Mouse (Mus musculus) midbrain, postnatal 0 days (tissue): ENCODE data around the gene Tspan9. TPM values are rescaled to one million over a fixed set of nuclear protein-coding genes. Genes with fewer than 3 reads are reported as not detected.

Experiments used
- ATAC-seq: fragments of 200-750 bp; cut with Nextera tagmentation; 2 replicates; pipeline ENCODE4 v1.8.0; 2017; ENCODE audit warnings: moderate number of reproducible peaks, mild to moderate bottlenecking, moderate TSS enrichment, moderate library complexity; ENCODE audit not compliant: low FRiP score
- DNase-seq: peaks from one replicate; pipeline ENCODE4 v3.0.0-alpha.2; 2015; ENCODE audit warnings: low spot score
- H3K27ac ChIP-seq: fragments of 300-500 bp; sonication (generic); 2 replicates; pipeline ENCODE4 v1.5.1; 2014; ENCODE audit warnings: low read depth, mild to moderate bottlenecking, low read length, mixed read lengths
- H3K27me3 ChIP-seq: fragments of 300-500 bp; sonication (generic); 2 replicates; pipeline ENCODE4 v1.6.1; 2014; ENCODE audit warnings: low read length, control low read depth, mixed read lengths; ENCODE audit not compliant: insufficient read depth
- H3K36me3 ChIP-seq: fragments of 300-500 bp; sonication (generic); 2 replicates; pipeline ENCODE4 v1.6.1; 2014; ENCODE audit warnings: low read length, control low read depth, mixed read lengths; ENCODE audit not compliant: insufficient read depth
- H3K4me1 ChIP-seq: fragments of 300-500 bp; sonication (generic); 2 replicates; pipeline ENCODE4 v1.6.1; 2014; ENCODE audit warnings: mild to moderate bottlenecking, control low read depth, antibody characterized with exemption, low read length, mixed read lengths; ENCODE audit not compliant: insufficient read depth
- H3K4me2 ChIP-seq: fragments of 300-500 bp; sonication (generic); 2 replicates; pipeline ENCODE4 v1.6.1; 2014; ENCODE audit warnings: low read depth, mild to moderate bottlenecking, low read length, mixed read lengths; ENCODE audit not compliant: poor library complexity, severe bottlenecking
- H3K4me3 ChIP-seq: fragments of 300-500 bp; sonication (generic); 2 replicates; pipeline ENCODE4 v1.5.1; 2014; ENCODE audit warnings: low read depth, mild to moderate bottlenecking, low read length, moderate library complexity
- H3K9ac ChIP-seq: fragments of 300-500 bp; sonication (generic); replicated peaks from 2 replicates; pipeline ENCODE4 v1.6.1; 2014; ENCODE audit warnings: mild to moderate bottlenecking, low read length, moderate library complexity, mixed read lengths; ENCODE audit not compliant: poor library complexity, severe bottlenecking
- H3K9me3 ChIP-seq: fragments of 300-500 bp; sonication (generic); 2 replicates; pipeline ENCODE4 v1.6.1; 2016; ENCODE audit warnings: low read length, control low read depth
- CTCF ChIP-seq: IDR thresholded peaks from 2 replicates; pipeline ENCODE4 v1.5.1; 2016; ENCODE audit warnings: antibody characterized with exemption, mild to moderate bottlenecking
- WGBS: fragments of 180-500 bp; shearing (Covaris S2); extraction: QIAGEN DNeasy Blood & Tissue Kit; methylation state at CpG from one replicate; pipeline ENCODE4 v1.1.7; 2014; 5-methylcytosine and 5-hydroxymethylcytosine counted together
- polyA plus RNA-seq: library from polyadenylated mRNA; unstranded; fragments of >200 nt; fragmentation: Nextera tagmentation; extraction: Ambion mirVana; gene quantifications from 2 replicates; pipeline ENCODE4 v1.2.1, GENCODE M21; 2015
- total RNA-seq: library from RNA; depleted of rRNA; stranded (reverse); fragments of >200 nt; gene quantifications from 2 replicates; pipeline ENCODE4 v1.2.3, GENCODE M21; 2014

The Tspan9 gene
- total and polyA plus RNA-seq, 2 experiments from 2014 or later: 50.9 to 160 TPM

DNA sequence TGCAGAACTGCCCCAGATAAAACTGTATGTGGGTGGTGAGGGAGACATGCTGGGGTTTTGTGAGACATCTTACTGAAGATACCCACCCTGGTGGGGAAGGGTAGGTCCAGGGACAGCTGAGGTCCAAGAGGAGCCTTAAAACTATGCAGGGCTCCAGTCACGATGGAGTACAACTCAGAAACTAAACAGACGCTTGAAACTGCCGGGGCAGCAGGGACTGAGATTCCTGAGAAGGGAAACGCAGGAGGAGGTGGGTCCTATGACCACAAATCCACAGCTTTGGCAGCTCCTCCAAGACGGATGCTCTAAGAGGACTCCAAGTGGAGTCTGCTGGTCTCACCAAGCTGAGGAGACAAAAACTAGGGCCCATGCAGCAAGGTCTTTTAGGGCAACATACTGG, 21.3 kb downstream of the Tspan9 start:
- H3K4me2 ChIP-seq: no peak overlapping the region
- 0 out of 2 replicates have a peak overlapping the region, but pooled peaks have one; percentile 13 for H3K27ac ChIP-seq
- peaks cover 3% of the 10 kb centered on the region; the same call in 1 of the 2 replicates for H3K4me1 ChIP-seq
- no peak overlapping the region for H3K4me3 ChIP-seq
- WGBS: 61% methylated on average over 5 of the region's 5 CpGs
- no peak for TF ChIP-seq CTCF
- H3K9ac ChIP-seq: no peak overlapping the region
- no peaks in the 10 kb centered on the region for H3K36me3 ChIP-seq
- no peaks in the 10 kb centered on the region for H3K27me3 ChIP-seq
- DNase-seq: no peak
- no peaks in the 10 kb centered on the region for H3K9me3 ChIP-seq
- no peak for ATAC-seq

DNA sequence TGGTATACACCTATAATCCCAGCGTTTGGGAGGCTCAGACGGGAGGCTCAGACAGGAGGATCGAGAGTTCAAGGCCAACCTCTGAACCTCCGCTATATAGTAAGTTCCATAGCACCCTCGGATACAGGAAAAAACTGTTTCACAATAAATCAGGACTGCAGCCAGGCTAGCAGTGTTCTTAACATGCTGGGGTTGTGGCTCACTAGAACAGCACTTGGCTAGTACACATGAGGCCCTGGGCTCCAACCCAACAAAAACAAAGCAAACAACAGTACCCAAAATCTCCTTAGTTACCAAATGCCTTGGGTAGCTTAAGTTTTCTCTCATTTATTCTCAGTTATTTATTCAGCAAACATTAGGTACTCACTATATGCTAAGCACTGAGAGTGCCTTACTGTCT, 21.7 kb downstream of the Tspan9 start:
- Histone ChIP-seq H3K27ac (0 out of 2 replicates have a peak overlapping the region, but pooled peaks have one; percentile 13), H3K36me3 (no peaks in the 10 kb centered on the region), H3K9me3 (no peaks in the 10 kb centered on the region), H3K4me3 (no peak overlapping the region), H3K4me1 (peaks cover under 1% of the 10 kb centered on the region; the same call in 1 of the 2 replicates), H3K4me2 (no peak overlapping the region), H3K9ac (no peak overlapping the region), H3K27me3 (no peaks in the 10 kb centered on the region)
- TF ChIP-seq CTCF: no peak
- ATAC-seq (no peak), DNase-seq (no peak)
- 85% methylated on average over 5 of the region's 5 CpGs for WGBS

DNA sequence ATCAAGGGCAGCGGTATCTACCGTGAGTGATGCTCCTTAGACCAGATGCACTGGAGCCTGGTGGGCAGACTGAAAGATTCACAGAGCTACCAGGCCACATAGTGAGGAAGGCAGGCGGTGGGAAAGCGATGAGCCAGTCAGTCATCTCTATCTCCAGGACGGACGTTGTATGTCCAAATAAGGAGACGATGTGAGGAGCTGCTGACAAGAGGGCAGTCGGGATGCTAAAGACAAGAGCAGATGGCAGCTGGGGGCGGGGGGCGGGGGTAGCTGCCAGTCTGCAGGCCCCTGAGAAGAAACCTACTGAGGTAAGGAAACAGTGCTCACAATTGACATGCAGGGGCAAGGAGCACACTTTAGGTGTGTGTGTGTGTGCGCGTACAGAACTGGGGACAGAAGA, 22.6 kb downstream of the Tspan9 start:
- no peak overlapping the region for H3K4me3 ChIP-seq
- no peaks in the 10 kb centered on the region for H3K9me3 ChIP-seq
- no peaks in the 10 kb centered on the region for H3K27me3 ChIP-seq
- no peaks in the 10 kb centered on the region for H3K36me3 ChIP-seq
- DNase-seq (no peak), ATAC-seq (no peak)
- 77% methylated on average over 12 of the region's 12 CpGs for WGBS
- H3K4me2 ChIP-seq: no peak overlapping the region
- no peak overlapping the region for H3K9ac ChIP-seq
- no peaks in the 10 kb centered on the region for H3K4me1 ChIP-seq
- TF ChIP-seq CTCF: no peak
- no peak overlapping the region for H3K27ac ChIP-seq

DNA sequence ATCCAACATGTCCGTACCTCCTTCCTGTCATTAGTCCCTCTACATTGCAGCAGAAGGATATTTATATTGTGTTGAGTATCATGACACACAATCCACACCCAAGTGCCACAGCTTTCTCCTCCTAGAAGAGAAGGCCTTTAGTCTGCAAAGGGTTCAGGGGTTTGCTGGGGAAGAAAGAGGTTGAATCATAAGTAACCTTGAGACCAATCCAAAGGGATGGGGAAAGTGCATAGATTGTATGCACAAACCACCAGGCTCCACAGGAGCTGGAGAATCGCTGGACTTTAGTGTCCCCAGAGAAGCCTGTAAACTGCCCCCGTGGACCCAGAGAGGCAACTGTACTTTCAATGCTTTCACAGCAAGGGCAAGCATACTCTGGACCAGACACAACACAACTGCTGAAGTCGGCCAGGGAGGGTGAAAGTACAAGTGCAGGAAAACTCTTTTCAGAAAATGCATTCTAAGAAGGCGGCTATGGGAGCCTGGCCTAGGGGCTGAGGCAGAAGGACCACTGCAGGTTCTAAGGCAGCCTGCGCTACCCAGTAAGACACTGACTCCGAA, 24.6 kb downstream of the Tspan9 start:
- no peaks in the 10 kb centered on the region for H3K4me1 ChIP-seq
- no peak overlapping the region for H3K9ac ChIP-seq
- no peak overlapping the region for H3K4me3 ChIP-seq
- no peaks in the 10 kb centered on the region for H3K9me3 ChIP-seq
- no peak overlapping the region for H3K4me2 ChIP-seq
- WGBS: 90% methylated on average over 7 of the region's 7 CpGs
- H3K27me3 ChIP-seq: no peaks in the 10 kb centered on the region
- TF ChIP-seq CTCF: no peak
- H3K27ac ChIP-seq: no peak overlapping the region
- H3K36me3 ChIP-seq: no peaks in the 10 kb centered on the region
- DNase-seq (no peak), ATAC-seq (no peak)

DNA sequence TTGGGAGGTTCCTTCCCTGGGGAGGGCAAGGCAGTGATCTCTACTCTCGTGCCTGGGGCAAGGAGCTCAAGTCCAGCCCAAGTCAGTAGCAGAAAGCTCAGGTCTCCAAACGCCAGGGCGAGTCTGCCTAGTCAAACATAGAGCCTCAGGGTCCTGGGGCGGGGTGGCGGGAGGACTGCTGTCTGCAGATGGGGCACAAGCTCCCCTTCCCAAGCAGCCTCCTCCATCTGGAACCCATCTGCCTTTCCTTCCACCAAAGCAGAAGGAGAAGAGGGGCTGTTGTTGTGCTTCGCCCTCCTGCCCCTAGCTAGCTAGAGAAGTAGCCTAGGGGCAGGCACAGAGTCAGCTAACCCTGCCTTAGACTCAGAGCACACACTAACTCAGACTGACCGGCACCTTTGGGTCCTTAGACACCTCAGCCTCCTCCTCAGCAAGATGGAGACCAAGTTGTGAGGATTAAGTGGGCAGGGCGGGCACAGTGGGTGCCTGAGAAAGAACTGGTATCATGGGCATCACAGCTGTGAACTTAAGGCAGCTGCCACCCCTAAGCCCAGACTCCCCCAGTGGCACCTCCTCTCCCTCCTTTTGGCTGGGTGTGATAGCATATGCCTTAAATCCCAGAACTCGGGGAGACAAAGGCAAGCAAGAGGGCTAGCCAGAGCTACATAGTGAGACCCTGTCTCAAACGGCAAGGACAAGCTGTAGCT, 26.4 kb downstream of the Tspan9 start:
- Histone ChIP-seq H3K36me3 (no peaks in the 10 kb centered on the region), H3K9me3 (no peaks in the 10 kb centered on the region), H3K4me3 (no peak overlapping the region), H3K4me2 (no peak overlapping the region), H3K4me1 (peaks cover 5% of the 10 kb centered on the region; the same call in 1 of the 2 replicates), H3K27ac (no peak overlapping the region), H3K9ac (no peak overlapping the region), H3K27me3 (no peaks in the 10 kb centered on the region)
- no peak for TF ChIP-seq CTCF
- 74% methylated on average over 10 of the region's 10 CpGs for WGBS
- ATAC-seq (no peak), DNase-seq (no peak)

DNA sequence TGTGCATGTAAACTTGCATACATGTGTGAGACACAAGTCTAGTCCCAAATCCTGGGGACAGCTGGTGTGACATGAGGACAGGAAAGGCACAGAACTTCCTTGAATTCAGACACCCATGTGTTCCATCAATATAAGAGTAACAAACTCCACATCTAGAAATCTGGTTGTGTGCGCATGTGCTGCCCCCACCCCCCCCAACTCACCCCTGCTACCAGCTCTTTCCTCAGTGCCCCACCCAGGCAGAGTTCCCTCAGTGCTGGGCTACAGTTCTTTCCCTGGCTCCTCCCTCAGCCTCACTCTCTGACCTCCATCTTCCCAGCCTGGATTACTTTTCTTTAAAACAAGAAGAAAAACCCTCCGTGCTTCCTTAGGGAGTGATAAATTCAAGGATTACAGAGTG, 27.1 kb downstream of the Tspan9 start:
- no peak for TF ChIP-seq CTCF
- Histone ChIP-seq H3K9ac (no peak overlapping the region), H3K27me3 (no peaks in the 10 kb centered on the region), H3K4me1 (peaks cover 5% of the 10 kb centered on the region; the same call in 1 of the 2 replicates), H3K4me3 (no peak overlapping the region), H3K27ac (no peak overlapping the region), H3K36me3 (no peaks in the 10 kb centered on the region), H3K9me3 (no peaks in the 10 kb centered on the region), H3K4me2 (no peak overlapping the region)
- ATAC-seq (no peak), DNase-seq (no peak)
- 64% methylated on average over 2 of the region's 2 CpGs for WGBS
